Mouse (Mus musculus): ENCODE results near the gene Ipo7. TPM values are rescaled to one million over a fixed set of nuclear protein-coding genes. Genes with fewer than 3 reads are reported as not detected.
"Not testable (repeated sequence)": the region's sequence is repeated elsewhere in the genome, so short reads cannot be mapped to it uniquely, and the experiment has no call there.

Gene Ipo7
- polyA plus RNA-seq, 1 experiment from 2014 or later: 43.6 TPM

GRCm38 (mm10) chr7:110028826-110029225 is 10.8 kb downstream of the Ipo7 start:
- Histone ChIP-seq H3K27ac (replicated peaks) (no peak overlapping the region), H3K36me3 (peaks cover 22% of the 10 kb centered on the region), H3K4me3 (replicated peaks) (no peak overlapping the region), H3K4me2 (no peak overlapping the region), H3K27me3 (replicated peaks) (no peaks in the 10 kb centered on the region), H3K9me3 (replicated peaks) (no peaks in the 10 kb centered on the region), H3K9ac (replicated peaks) (no peak overlapping the region), H3K4me1 (no peaks in the 10 kb centered on the region)
- 86% methylated on average over 1 of the region's 1 CpGs for WGBS
- no peak for ATAC-seq (ENCODE audit: low FRiP score)

GRCm38 (mm10) chr7:110030342-110030741 is 12.3 kb downstream of the Ipo7 start:
- no peak overlapping the region for H3K9ac ChIP-seq (replicated peaks)
- ATAC-seq (ENCODE audit: low FRiP score): no peak

GRCm38 (mm10) chr7:110057723-110058122 is 39.6 kb downstream of the Ipo7 start:
- H3K4me1 ChIP-seq: peaks cover 15% of the 10 kb centered on the region
- not testable (repeated sequence) for H3K4me2 ChIP-seq; H3K27me3 ChIP-seq (replicated peaks); H3K9me3 ChIP-seq (replicated peaks); H3K4me3 ChIP-seq (replicated peaks); H3K27ac ChIP-seq (replicated peaks); H3K9ac ChIP-seq (replicated peaks); ATAC-seq (ENCODE audit: low FRiP score)
- 91% methylated on average over 2 of the region's 2 CpGs for WGBS
- H3K36me3 ChIP-seq: peaks cover 21% of the 10 kb centered on the region

More at GRCm38 (mm10) chr7:110030342-110030741, 12.3 kb downstream of the Ipo7 start:
- WGBS: 74% methylated on average over 3 of the region's 3 CpGs
- Histone ChIP-seq H3K27ac (replicated peaks) (no peak overlapping the region), H3K4me1 (no peaks in the 10 kb centered on the region), H3K4me3 (replicated peaks) (no peak overlapping the region), H3K36me3 (peaks cover 28% of the 10 kb centered on the region), H3K4me2 (no peak overlapping the region), H3K9me3 (replicated peaks) (no peaks in the 10 kb centered on the region), H3K27me3 (replicated peaks) (no peaks in the 10 kb centered on the region)

- Histone ChIP-seq H3K27ac (replicated peaks) (peak overlapping the region; percentile 1; the same call in 1 of the 2 replicates), H3K4me2 (0 out of 2 replicates have a peak overlapping the region, but pooled peaks have one; percentile 69), H3K9me3 (replicated peaks) (no peaks in the 10 kb centered on the region), H3K4me1 (peaks cover 19% of the 10 kb centered on the region), H3K36me3 (peaks cover 10% of the 10 kb centered on the region), H3K9ac (replicated peaks) (no peak overlapping the region), H3K27me3 (replicated peaks) (no peaks in the 10 kb centered on the region), H3K4me3 (replicated peaks) (no peak overlapping the region)
- no peak for ATAC-seq (ENCODE audit: low FRiP score)
- 85% methylated on average over 12 of the region's 12 CpGs for WGBS
Observed at GRCm38 (mm10) chr7:110059092-110059785, 41.2 kb downstream of the Ipo7 start.

GRCm38 (mm10) chr7:110060106-110060668 is 42.1 kb downstream of the Ipo7 start:
- ATAC-seq (ENCODE audit: low FRiP score): no peak
- WGBS: 15% methylated on average over 5 of the region's 5 CpGs
- H3K27ac ChIP-seq (replicated peaks): peak overlapping the region; percentile 100
- H3K36me3 ChIP-seq: peaks cover 5% of the 10 kb centered on the region
- peak overlapping the region; percentile 98 for H3K9ac ChIP-seq (replicated peaks)
- peak overlapping the region; percentile 76 for H3K4me3 ChIP-seq (replicated peaks)
- H3K4me2 ChIP-seq: peak overlapping the region; percentile 69
- peaks cover 19% of the 10 kb centered on the region for H3K4me1 ChIP-seq
- no peaks in the 10 kb centered on the region for H3K9me3 ChIP-seq (replicated peaks)
- no peaks in the 10 kb centered on the region for H3K27me3 ChIP-seq (replicated peaks)

GRCm38 (mm10) chr7:110060669-110061198 is 42.7 kb downstream of the Ipo7 start:
- H3K4me3 ChIP-seq (replicated peaks): peak overlapping the region; percentile 76
- H3K27me3 ChIP-seq (replicated peaks): no peaks in the 10 kb centered on the region
- no peaks in the 10 kb centered on the region for H3K9me3 ChIP-seq (replicated peaks)
- H3K4me1 ChIP-seq: peaks cover 23% of the 10 kb centered on the region
- WGBS: under 1% methylated on average over 26 of the region's 26 CpGs
- peak overlapping the region; percentile 100 for H3K27ac ChIP-seq (replicated peaks)
- peak overlapping the region; percentile 69 for H3K4me2 ChIP-seq
- peak overlapping the region; percentile 98 for H3K9ac ChIP-seq (replicated peaks)
- H3K36me3 ChIP-seq: peaks cover 4% of the 10 kb centered on the region; the same call in 1 of the 2 replicates
- peak; percentile 35 for ATAC-seq (ENCODE audit: low FRiP score)

GRCm38 (mm10) chr7:110061199-110061751 is 43.2 kb downstream of the Ipo7 start, which contains the start of gene Zfp143:
Zfp143 (plus strand) TSS chr7:110061217.
- peak; percentile 99 for ATAC-seq (ENCODE audit: low FRiP score)

GRCm38 (mm10) chr7:110061752-110062273 is 43.7 kb downstream of the Ipo7 start:
- H3K36me3 ChIP-seq: peaks cover 4% of the 10 kb centered on the region; the same call in 1 of the 2 replicates
- 0% methylated on average over 48 of the region's 48 CpGs for WGBS
- H3K4me3 ChIP-seq (replicated peaks): peak overlapping the region; percentile 68
- ATAC-seq (ENCODE audit: low FRiP score): peak; percentile 78
- H3K27me3 ChIP-seq (replicated peaks): no peaks in the 10 kb centered on the region
- H3K27ac ChIP-seq (replicated peaks): peak overlapping the region; percentile 100
- H3K9me3 ChIP-seq (replicated peaks): no peaks in the 10 kb centered on the region
- H3K9ac ChIP-seq (replicated peaks): peak overlapping the region; percentile 97
- peak overlapping the region; percentile 57 for H3K4me2 ChIP-seq
- H3K4me1 ChIP-seq: peaks cover 23% of the 10 kb centered on the region

More at GRCm38 (mm10) chr7:110061199-110061751, 43.2 kb downstream of the Ipo7 start, which contains the start of gene Zfp143:
- Histone ChIP-seq H3K4me2 (peak within 1 kb of the TSS; percentile 69), H3K4me1 (peaks cover 23% of the 10 kb centered on the region), H3K27me3 (replicated peaks) (no peaks in the 10 kb centered on the region), H3K27ac (replicated peaks) (peak within 1 kb of the TSS; percentile 100), H3K36me3 (peaks cover 4% of the 10 kb centered on the region; the same call in 1 of the 2 replicates), H3K9me3 (replicated peaks) (no peaks in the 10 kb centered on the region), H3K4me3 (replicated peaks) (peak within 1 kb of the TSS; percentile 76), H3K9ac (replicated peaks) (peak within 1 kb of the TSS; percentile 98)
- WGBS: under 1% methylated on average over 34 of the region's 34 CpGs

- Histone ChIP-seq H3K4me1 (peaks cover 20% of the 10 kb centered on the region), H3K4me3 (replicated peaks) (no peak overlapping the region), H3K4me2 (no peak overlapping the region), H3K9ac (replicated peaks) (no peak overlapping the region), H3K27ac (replicated peaks) (no peak overlapping the region), H3K9me3 (replicated peaks) (no peaks in the 10 kb centered on the region), H3K36me3 (peaks cover 15% of the 10 kb centered on the region), H3K27me3 (replicated peaks) (no peaks in the 10 kb centered on the region)
- WGBS: 98% methylated on average over 9 of the region's 9 CpGs
- ATAC-seq (ENCODE audit: low FRiP score): no peak
Observed at GRCm38 (mm10) chr7:110063731-110064130, 45.7 kb downstream of the Ipo7 start.

- ATAC-seq (ENCODE audit: low FRiP score): no peak
- no peak overlapping the region for H3K27ac ChIP-seq (replicated peaks)
- H3K4me2 ChIP-seq: no peak overlapping the region
- H3K4me1 ChIP-seq: peaks cover 3% of the 10 kb centered on the region; the same call in 1 of the 2 replicates
- no peak overlapping the region for H3K4me3 ChIP-seq (replicated peaks)
- no peaks in the 10 kb centered on the region for H3K9me3 ChIP-seq (replicated peaks)
- H3K27me3 ChIP-seq (replicated peaks): no peaks in the 10 kb centered on the region
- 94% methylated on average over 2 of the region's 2 CpGs for WGBS
- H3K9ac ChIP-seq (replicated peaks): no peak overlapping the region
- H3K36me3 ChIP-seq: peaks cover 43% of the 10 kb centered on the region
Observed at GRCm38 (mm10) chr7:110069070-110069469, 51.0 kb downstream of the Ipo7 start.

- H3K9ac ChIP-seq (replicated peaks): no peak overlapping the region
- no peak overlapping the region for H3K27ac ChIP-seq (replicated peaks)
- peaks cover 73% of the 10 kb centered on the region for H3K36me3 ChIP-seq
- WGBS: 92% methylated on average over 5 of the region's 5 CpGs
- H3K4me1 ChIP-seq: no peaks in the 10 kb centered on the region
- no peaks in the 10 kb centered on the region for H3K9me3 ChIP-seq (replicated peaks)
- no peak overlapping the region for H3K4me2 ChIP-seq
- H3K4me3 ChIP-seq (replicated peaks): no peak overlapping the region
- no peak for ATAC-seq (ENCODE audit: low FRiP score)
- no peaks in the 10 kb centered on the region for H3K27me3 ChIP-seq (replicated peaks)
Observed at GRCm38 (mm10) chr7:110078168-110078567, 60.1 kb downstream of the Ipo7 start.

All from neural tube, embryonic 15.5 days (tissue).